Mouse (Mus musculus) spleen, adult 2 months (tissue): ENCODE results near the gene Osbp.

Source experiments
- CTCF ChIP-seq: fragments of 200-500 bp; IDR thresholded peaks from 2 replicates; pipeline ENCODE4 v1.5.1; 2011; ENCODE audit warnings: mild to moderate bottlenecking, inconsistent platforms; ENCODE audit not compliant: insufficient read depth, insufficient read length, insufficient replicate concordance; ENCODE audit errors: extremely low read depth
- POLR2A ChIP-seq: fragments of 200-500 bp; IDR thresholded peaks from 2 replicates; pipeline ENCODE4 v1.6.1; 2011; ENCODE audit warnings: low read depth, low read length, inconsistent platforms

DNA sequence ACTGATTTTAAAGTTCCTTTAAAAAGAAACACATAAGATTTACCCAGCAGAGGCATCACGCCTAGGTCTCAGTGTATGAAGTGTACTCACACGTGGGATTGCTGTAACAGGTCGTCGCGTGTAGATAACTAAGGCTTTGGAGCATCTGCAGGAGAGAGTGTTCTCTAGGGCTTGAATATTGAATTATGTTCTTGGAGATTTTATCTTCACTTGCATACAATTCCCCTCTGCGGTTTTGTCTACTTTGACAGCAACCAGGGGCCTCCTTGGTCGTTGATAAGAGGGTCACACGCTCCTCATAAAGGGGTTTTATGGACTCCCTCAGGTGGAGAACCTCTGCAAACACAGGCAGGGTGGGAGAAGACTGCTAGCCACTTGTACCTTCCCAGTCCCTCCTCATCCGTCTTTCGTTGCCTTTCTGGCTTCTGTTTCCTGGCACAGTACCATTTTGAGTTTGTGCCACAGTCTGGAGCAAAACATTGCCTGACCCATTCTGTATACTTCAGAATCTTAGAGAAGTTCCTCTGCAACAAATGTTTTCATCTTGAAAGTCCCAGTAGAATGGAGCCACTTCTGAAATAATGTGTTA is 26.8 kb downstream of the Osbp start:
- TF ChIP-seq CTCF (no peak), POLR2A (no peak)
